Mouse (Mus musculus) ES-Bruce4 (cell line): ENCODE measurements at regions not wholly inside any gene's neighbourhood (a gene's known extent, or its start where the extent isn't known, plus 50 kb on each side); places are given as distances from the start of the nearest gene placed in this dataset.

Experiments
- EP300 ChIP-seq: IDR thresholded peaks from 2 replicates; pipeline ENCODE4 v1.6.1; 2011; ENCODE audit warnings: low read depth, low read length; ENCODE audit not compliant: insufficient read depth
- POLR2A ChIP-seq: IDR thresholded peaks from one replicate; pipeline ENCODE4 v1.8.1; 2011; ENCODE audit warnings: low read length; ENCODE audit not compliant: insufficient read depth

- no peak for TF ChIP-seq EP300
- no peak for TF ChIP-seq POLR2A
Observed at GRCm38 (mm10) chr4:7364238-7365040, 874.4 kb downstream of the Car8 start.
